Mouse (Mus musculus) olfactory bulb, adult 2 months (tissue): ENCODE results near the gene Izumo4.

Source experiments
- CTCF ChIP-seq: fragments of 200-500 bp; IDR thresholded peaks from 2 replicates; pipeline ENCODE4 v1.5.1; 2012; ENCODE audit warnings: low read depth, mild to moderate bottlenecking, low read length, moderate library complexity; ENCODE audit not compliant: insufficient read depth
- POLR2A ChIP-seq: fragments of 200-500 bp; IDR thresholded peaks from 2 replicates; pipeline ENCODE4 v1.6.1; 2012; ENCODE audit warnings: mild to moderate bottlenecking, low read depth, low read length, moderate library complexity; ENCODE audit not compliant: insufficient read depth

DNA sequence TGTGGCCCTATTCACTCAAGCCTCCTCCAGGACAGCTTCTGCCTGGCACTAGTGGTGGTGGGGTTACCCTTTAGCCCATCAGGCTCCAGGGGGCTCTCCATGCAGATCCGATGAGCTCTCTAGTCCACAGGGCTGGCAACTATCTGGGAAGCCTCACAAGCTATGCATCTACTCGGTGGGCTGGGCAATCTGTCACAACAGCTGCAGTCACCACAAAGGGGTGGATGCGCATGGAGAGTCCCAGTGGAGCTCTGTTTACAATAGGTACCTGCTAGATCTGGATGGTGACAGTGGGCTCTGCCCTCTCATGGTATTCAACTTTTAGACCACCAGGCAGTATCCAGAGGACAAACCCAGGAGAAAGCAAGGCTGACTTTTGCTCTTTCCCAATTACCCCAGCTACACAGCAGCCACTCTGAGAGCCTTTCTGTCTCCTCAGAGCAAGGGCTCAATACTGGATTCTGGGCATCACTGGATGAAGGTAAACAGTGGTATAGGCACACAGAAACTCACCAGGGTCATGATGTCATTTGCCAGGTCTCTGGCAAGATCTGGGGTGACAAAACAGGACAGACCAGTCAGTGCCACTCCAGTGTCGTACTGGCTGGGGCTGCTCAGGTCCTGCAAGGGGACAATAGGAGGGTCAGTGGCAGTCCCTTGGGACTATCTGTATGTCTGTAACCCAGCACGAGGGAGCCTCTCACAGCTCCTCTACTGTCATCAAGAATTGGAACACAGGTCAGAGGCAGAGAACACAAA, 25.6 kb downstream of the Izumo4 start:
- no peak for TF ChIP-seq CTCF
- TF ChIP-seq POLR2A: no peak
